Mouse (Mus musculus) brain, embryonic 14.5 days (tissue): ENCODE results near the gene Slc38a7.

Source experiments
- CTCF ChIP-seq: fragments of 200-500 bp; IDR thresholded peaks from 2 replicates; pipeline ENCODE4 v1.5.1; 2012; ENCODE audit warnings: inconsistent platforms, mild to moderate bottlenecking, moderate library complexity, borderline replicate concordance; ENCODE audit not compliant: insufficient read depth, insufficient read length; ENCODE audit errors: extremely low read depth
- POLR2A ChIP-seq: fragments of 200-500 bp; IDR thresholded peaks from 2 replicates; pipeline ENCODE4 v1.6.1; 2012; ENCODE audit warnings: mild to moderate bottlenecking, inconsistent platforms, borderline replicate concordance; ENCODE audit not compliant: poor library complexity, insufficient read depth, insufficient read length, severe bottlenecking; ENCODE audit errors: extremely low read depth

DNA sequence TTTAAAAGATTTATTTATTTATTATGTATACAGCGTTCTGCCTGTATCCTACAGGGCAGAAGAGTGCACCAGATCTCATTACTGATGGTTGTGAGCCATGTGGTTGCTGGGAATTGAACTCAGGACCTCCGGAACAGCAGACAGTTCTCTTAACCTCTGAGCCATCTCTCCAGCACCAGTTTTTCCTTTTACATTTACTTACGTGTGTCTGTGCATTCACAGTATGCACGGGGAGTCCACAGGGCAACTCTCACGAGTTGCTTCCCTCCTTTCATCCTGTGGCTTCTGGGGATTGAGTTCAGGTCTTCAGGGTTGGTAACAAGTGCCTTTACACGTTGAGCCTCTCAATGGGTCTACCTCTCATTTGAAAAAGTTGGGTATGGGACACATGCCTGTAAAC is 835 bp upstream of the Slc38a7 start:
- TF ChIP-seq CTCF (no peak), POLR2A (no peak)
